Comparison of ENCODE assay signal across 14 mouse cellular contexts in the genomic region with DNA sequence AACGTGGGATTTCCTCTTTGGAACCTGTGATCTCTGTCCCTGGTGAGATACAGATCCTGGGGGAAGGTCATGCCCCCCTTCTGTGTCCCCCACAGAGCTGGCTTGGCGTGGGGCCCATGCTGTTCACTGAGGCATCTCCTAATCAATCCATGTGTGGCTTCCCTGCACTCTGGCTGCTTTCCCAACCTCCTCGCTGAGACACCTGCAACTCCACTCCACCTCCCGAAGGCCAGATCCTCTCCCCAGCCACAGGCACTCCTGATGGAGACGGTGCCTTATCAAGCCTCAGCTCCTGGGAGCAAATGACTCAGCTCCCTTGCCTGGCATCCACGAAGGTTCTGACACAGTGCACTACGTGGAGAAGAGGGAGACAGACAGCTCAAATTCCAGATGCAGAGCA. TPM values are rescaled to one million over a fixed set of nuclear protein-coding genes. Genes with fewer than 3 reads are reported as not detected.
DNase-seq lines count a peak whose midpoint lies in the region; ATAC-seq lines count a peak whose summit lies in the region.
"Had no signal": no experiment of that assay in that cellular context is flagged by ENCODE, and none has a peak within 500 bp of the region (broad histone marks: within the 10 kb centered on the region; RNA-seq: fewer than 3 reads in every experiment).

No protein-coding gene starts in this region.

- no peak overlapping the region for H3K4me2 ChIP-seq in forebrain, embryonic 14.5 days (ENCODE audit: low read length)
- H3K4me2 ChIP-seq in forebrain, embryonic 16.5 days (ENCODE audit: low read length): no peak overlapping the region
- H3K4me2 ChIP-seq: liver, embryonic 13.5 days had no signal

- no peak overlapping the region for H3K4me3 ChIP-seq in forebrain, embryonic 14.5 days (ENCODE audit: low read depth, low read length)
- no peak overlapping the region for H3K4me3 ChIP-seq in forebrain, embryonic 16.5 days (replicated peaks; ENCODE audit: low read length)
- H3K4me3 ChIP-seq: liver, embryonic 13.5 days had no signal

- no peaks in the 10 kb centered on the region for H3K9me3 ChIP-seq in forebrain, embryonic 14.5 days (replicated peaks; ENCODE audit: control insufficient read depth, low read length)
- H3K9me3 ChIP-seq in forebrain, embryonic 16.5 days (ENCODE audit: control insufficient read depth, low read length): no peaks in the 10 kb centered on the region
- H3K9me3 ChIP-seq: liver, embryonic 13.5 days had no signal

- 31% methylated on average over 7 of the region's 7 CpGs for WGBS in forebrain, embryonic 14.5 days
- 29% methylated on average over 7 of the region's 7 CpGs for WGBS in forebrain, embryonic 16.5 days

- DNase-seq in forebrain, embryonic 14.5 days (ENCODE audit: low spot score): peak; percentile 42
- DNase-seq in right cerebral cortex, adult 18-20 months: peak; percentile 44
- DNase-seq in right cerebral cortex, postnatal 25 days: no peak
- DNase-seq in kidney, adult 9 months: peak; percentile 42
- peak; percentile 48 for DNase-seq in testis, postnatal 10 days (ENCODE audit: low spot score)
- DNase-seq in yolk sac, embryonic 10.5 days (ENCODE audit: low spot score): no peak
- DNase-seq in neural tube, embryonic 10.5 days (ENCODE audit: extremely low spot score, low spot score): no peak
- DNase-seq: adrenal gland, adult 8-10 months; heart, postnatal 10 days; liver, embryonic 13.5 days; lung, postnatal 36 days; thymus, adult 18-20 months had no signal

- no peaks in the 10 kb centered on the region for H3K36me3 ChIP-seq in forebrain, embryonic 14.5 days (ENCODE audit: control insufficient read depth, insufficient read depth, low read length)
- no peaks in the 10 kb centered on the region for H3K36me3 ChIP-seq in forebrain, embryonic 16.5 days (ENCODE audit: control insufficient read depth, insufficient read depth)
- H3K36me3 ChIP-seq: liver, embryonic 13.5 days had no signal

- H3K27me3 ChIP-seq in forebrain, embryonic 14.5 days (replicated peaks; ENCODE audit: control insufficient read depth, insufficient read depth, low read length): no peaks in the 10 kb centered on the region
- no peaks in the 10 kb centered on the region for H3K27me3 ChIP-seq in forebrain, embryonic 16.5 days (replicated peaks; ENCODE audit: control insufficient read depth, insufficient read depth, low read length)
- H3K27me3 ChIP-seq: liver, embryonic 13.5 days had no signal

- H3K27ac ChIP-seq in forebrain, embryonic 14.5 days (ENCODE audit: low read depth, low read length): no peak overlapping the region
- H3K27ac ChIP-seq in forebrain, embryonic 16.5 days (ENCODE audit: low read length): no peak overlapping the region
- H3K27ac ChIP-seq: liver, embryonic 13.5 days had no signal

- ATAC-seq in forebrain, embryonic 14.5 days: no peak
- no peak for ATAC-seq in forebrain, embryonic 16.5 days

- 0 out of 2 replicates have a peak, but pooled peaks cover 6% of the 10 kb centered on the region for H3K4me1 ChIP-seq in forebrain, embryonic 14.5 days (ENCODE audit: control insufficient read depth, insufficient read depth, low read length)
- peaks cover 5% of the 10 kb centered on the region; the same call in 1 of the 2 replicates for H3K4me1 ChIP-seq in forebrain, embryonic 16.5 days (replicated peaks; ENCODE audit: control insufficient read depth, insufficient read depth, low read length)
- H3K4me1 ChIP-seq: liver, embryonic 13.5 days had no signal

- H3K9ac ChIP-seq in forebrain, embryonic 14.5 days (ENCODE audit: low read length): no peak overlapping the region
- no peak overlapping the region for H3K9ac ChIP-seq in forebrain, embryonic 16.5 days (replicated peaks; ENCODE audit: low read depth, low read length)
- H3K9ac ChIP-seq: liver, embryonic 13.5 days had no signal

RNA-seq across cellular contexts. Expression of a gene that starts 58.6 kb away (rescaled TPM):
- polyA plus RNA-seq in forebrain, embryonic 14.5 days (2014; fragmentation: Nextera tagmentation; extraction: Ambion mirVana): 5.1 and 7.4 TPM in 2 replicates
- 12.8 TPM in 2 replicates for polyA plus RNA-seq in forebrain, embryonic 16.5 days (2015; fragmentation: Nextera tagmentation; extraction: Ambion mirVana)
- polyA plus RNA-seq: liver, embryonic 13.5 days; small intestine, adult 2 months had no signal

Comparison
In these comparisons a context has a peak if more than half of its experiments do, and no peak if none do; other contexts are left out.
1. DNase-seq: peak in forebrain, embryonic 14.5 days (single experiment), right cerebral cortex, adult 18-20 months (single experiment), kidney, adult 9 months (single experiment) and testis, postnatal 10 days (single experiment); none in right cerebral cortex, postnatal 25 days (single experiment), yolk sac, embryonic 10.5 days (single experiment) and neural tube, embryonic 10.5 days (single experiment).